Mouse (Mus musculus): ENCODE measurements around the gene Asb18. TPM values are rescaled to one million over a fixed set of nuclear protein-coding genes. Genes with fewer than 3 reads are reported as not detected.

The Asb18 gene
- polyA plus RNA-seq, 1 experiment from 2014 or later: 0.09 TPM

DNA sequence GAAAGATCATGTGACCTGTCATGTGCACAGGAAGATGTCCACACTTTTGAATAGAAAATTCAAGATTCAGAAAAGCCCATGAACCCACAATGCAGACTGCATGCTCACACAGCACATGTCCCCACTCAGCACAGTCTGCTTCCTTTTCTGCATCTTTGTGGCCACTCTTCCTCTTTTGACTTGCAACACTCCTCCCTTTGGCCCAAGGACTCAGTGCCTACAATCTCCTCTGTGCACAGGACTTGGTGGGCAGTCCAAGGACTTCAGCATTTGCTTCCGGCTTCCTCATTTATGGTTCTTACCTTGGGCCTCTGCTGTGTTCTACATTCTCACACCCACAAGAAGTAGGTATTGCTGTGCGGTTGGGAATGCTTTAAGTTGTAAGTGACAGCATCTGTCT lies 112.2 kb downstream of the Asb18 start:
- Histone ChIP-seq H3K36me3 (ENCODE audit: control insufficient read depth, insufficient read depth, low read length) (no peaks in the 10 kb centered on the region), H3K4me1 (replicated peaks; ENCODE audit: control insufficient read depth, insufficient read depth, low read length) (no peaks in the 10 kb centered on the region)

DNA sequence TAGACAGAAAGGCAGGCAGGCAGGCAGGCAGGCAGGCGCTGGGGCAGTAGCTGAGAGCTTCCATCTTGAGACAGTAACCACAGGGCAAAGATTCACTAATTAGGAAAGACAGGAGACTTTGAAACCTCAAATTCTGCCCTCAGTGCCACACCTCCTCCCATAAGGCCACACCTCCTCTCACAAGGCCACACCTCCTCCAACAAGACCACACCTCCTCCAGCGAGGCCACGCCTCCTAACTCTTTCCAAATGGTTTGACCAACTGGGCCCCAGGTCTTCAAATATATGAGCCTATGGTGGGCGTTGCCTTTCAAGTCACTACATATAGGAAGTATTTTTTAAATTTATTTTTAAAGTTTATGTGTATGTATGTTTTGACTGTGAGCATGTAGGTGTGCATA lies 113.1 kb downstream of the Asb18 start:
- Histone ChIP-seq H3K36me3 (ENCODE audit: control insufficient read depth, insufficient read depth, low read length) (no peaks in the 10 kb centered on the region), H3K4me2 (ENCODE audit: low read depth, low read length) (no peak overlapping the region), H3K9ac (ENCODE audit: low read length) (no peak overlapping the region), H3K9me3 (ENCODE audit: control insufficient read depth, low read length) (no peaks in the 10 kb centered on the region), H3K27me3 (ENCODE audit: control insufficient read depth, insufficient read depth, low read depth, low read length) (no peaks in the 10 kb centered on the region), H3K4me3 (ENCODE audit: low read length) (no peak overlapping the region), H3K27ac (ENCODE audit: low read length) (no peak overlapping the region), H3K4me1 (replicated peaks; ENCODE audit: control insufficient read depth, insufficient read depth, low read length) (no peaks in the 10 kb centered on the region)
- 79% methylated on average over 4 of the region's 4 CpGs for WGBS
- no peak for ATAC-seq (ENCODE audit: low read depth)

More for the DNA sequence above, 112.2 kb downstream of the Asb18 start:
- no peak overlapping the region for H3K27ac ChIP-seq (ENCODE audit: low read length)
- no peak for ATAC-seq (ENCODE audit: low read depth)
- H3K9ac ChIP-seq (ENCODE audit: low read length): no peak overlapping the region
- H3K27me3 ChIP-seq (ENCODE audit: control insufficient read depth, insufficient read depth, low read depth, low read length): no peaks in the 10 kb centered on the region
- H3K9me3 ChIP-seq (ENCODE audit: control insufficient read depth, low read length): no peaks in the 10 kb centered on the region
- 88% methylated on average over 2 of the region's 2 CpGs for WGBS
- no peak overlapping the region for H3K4me3 ChIP-seq (ENCODE audit: low read length)
- H3K4me2 ChIP-seq (ENCODE audit: low read depth, low read length): no peak overlapping the region

Other genes starting within 250 kb of the Asb18 start
- not detected in 2 replicates for gene Gbx2, start 83.5 kb downstream of the Asb18 start, polyA plus RNA-seq (2015; fragmentation: Nextera tagmentation; extraction: Ambion mirVana)
- 2.1 and 2.9 TPM in 2 replicates for gene Iqca, start 138.7 kb upstream of the Asb18 start, polyA plus RNA-seq (2015; fragmentation: Nextera tagmentation; extraction: Ambion mirVana)
- 27.4 and 27.6 TPM in 2 replicates for gene Ackr3, start 189.3 kb upstream of the Asb18 start, polyA plus RNA-seq (2015; fragmentation: Nextera tagmentation; extraction: Ambion mirVana)